Mouse (Mus musculus): ENCODE data around the gene Klk4.

GRCm38 (mm10) chr7:43920582-43920981 lies 39.6 kb downstream of the Klk4 start:
- TF ChIP-seq CTCF (IDR thresholded peaks at IDR 0.05; ENCODE audit: extremely low read depth, insufficient read length, insufficient replicate concordance, low read depth, low read length) (no peak), POLR2A (IDR thresholded peaks at IDR 0.05; ENCODE audit: low read depth, low read length) (no peak)
